Mouse (Mus musculus) brain, embryonic 14.5 days (tissue): ENCODE measurements around the gene Galntl5.

Source experiments
- CTCF ChIP-seq: fragments of 200-500 bp; IDR thresholded peaks from 2 replicates; pipeline ENCODE4 v1.5.1; 2012; ENCODE audit warnings: inconsistent platforms, mild to moderate bottlenecking, moderate library complexity, borderline replicate concordance; ENCODE audit not compliant: insufficient read depth, insufficient read length; ENCODE audit errors: extremely low read depth
- POLR2A ChIP-seq: fragments of 200-500 bp; IDR thresholded peaks from 2 replicates; pipeline ENCODE4 v1.6.1; 2012; ENCODE audit warnings: mild to moderate bottlenecking, inconsistent platforms, borderline replicate concordance; ENCODE audit not compliant: poor library complexity, insufficient read depth, insufficient read length, severe bottlenecking; ENCODE audit errors: extremely low read depth

GRCm38 (mm10) chr5:25245806-25246472 lies 64.7 kb downstream of the Galntl5 start:
- TF ChIP-seq CTCF (no peak), POLR2A (no peak)
